ENCODE assay signal across 8 mouse cellular contexts in genomic region chr5:135188214-135188554, GRCm38 (mm10). TPM values are rescaled to one million over a fixed set of nuclear protein-coding genes. Genes with fewer than 3 reads are reported as not detected.
DNase-seq lines count a peak whose midpoint lies in the region; ATAC-seq and TF ChIP-seq lines count a peak whose summit lies in the region.

No protein-coding gene starts in this region.

- H3K4me2 ChIP-seq in hindbrain, postnatal 0 days (ENCODE audit: low read depth, low read length): peak overlapping the region; percentile 88
- peak overlapping the region; percentile 84 for H3K4me2 ChIP-seq in myocyte (ENCODE audit: low read depth)

- TF ChIP-seq CTCF in layer of hippocampus, adult 2 months (conservative IDR thresholded peaks at IDR 0.05): no peak
- no peak for TF ChIP-seq CTCF in hindbrain, postnatal 0 days (IDR thresholded peaks at IDR 0.05; ENCODE audit: low read depth)

- no peak for TF ChIP-seq POLR2A in myocyte (IDR thresholded peaks at IDR 0.05; ENCODE audit: insufficient read length, low read depth)

- H3K27me3 ChIP-seq in hindbrain, postnatal 0 days (ENCODE audit: insufficient read depth, low read length): no peaks in the 10 kb centered on the region
- H3K27me3 ChIP-seq in myocyte (ENCODE audit: control insufficient read depth, insufficient read depth, insufficient read length): no peaks in the 10 kb centered on the region

- ATAC-seq in hindbrain, postnatal 0 days: no peak

- no peaks in the 10 kb centered on the region for H3K36me3 ChIP-seq in hindbrain, postnatal 0 days (ENCODE audit: insufficient read depth, low read length)
- H3K36me3 ChIP-seq in myocyte (ENCODE audit: control insufficient read depth, insufficient read depth): no peaks in the 10 kb centered on the region

- H3K9ac ChIP-seq in hindbrain, postnatal 0 days (replicated peaks; ENCODE audit: low read length): peak overlapping the region; percentile 94

- WGBS in hindbrain, postnatal 0 days: under 1% methylated on average over 8 of the region's 8 CpGs

- peak overlapping the region; percentile 96 for H3K27ac ChIP-seq in layer of hippocampus, adult 2 months
- peak overlapping the region; percentile 95 for H3K27ac ChIP-seq in hindbrain, postnatal 0 days

- H3K4me1 ChIP-seq in hindbrain, postnatal 0 days (ENCODE audit: insufficient read depth, low read length): peaks cover 17% of the 10 kb centered on the region

- peak overlapping the region; percentile 86 for H3K4me3 ChIP-seq in layer of hippocampus, adult 2 months
- H3K4me3 ChIP-seq in hindbrain, postnatal 0 days (ENCODE audit: low read length): peak overlapping the region; percentile 98
- peak overlapping the region; percentile 67 for H3K4me3 ChIP-seq in myocyte

- DNase-seq in layer of hippocampus, adult 2 months (ENCODE audit: low spot score in 2 of 2): no peak
- DNase-seq in layer of hippocampus, adult 18-20 months (ENCODE audit: low spot score in 2 of 2): no peak
- DNase-seq in embryo, embryonic 10.5 days (ENCODE audit: low spot score): peak; percentile 42
- DNase-seq in hindbrain, postnatal 0 days (ENCODE audit: low spot score): no peak
- DNase-seq in urinary bladder, postnatal 25 days (ENCODE audit: low spot score): no peak
- no peak for DNase-seq in adrenal gland, postnatal 36 days
- no peak for DNase-seq in adrenal gland, postnatal 4 days (ENCODE audit: low spot score in 2 of 2)

- no peaks in the 10 kb centered on the region for H3K9me3 ChIP-seq in hindbrain, postnatal 0 days (ENCODE audit: low read length)

- H3ac ChIP-seq in myocyte (ENCODE audit: control insufficient read depth, insufficient read length): peak overlapping the region; percentile 93

- H3K79me2 ChIP-seq in myocyte (ENCODE audit: control insufficient read depth, insufficient read depth): peaks cover 55% of the 10 kb centered on the region

TF ChIP-seq in myocyte, 11 proteins besides CTCF, POLR2A, EP300 and RAD21:
- TF ChIP-seq REST (IDR thresholded peaks at IDR 0.05; ENCODE audit: insufficient read depth, insufficient read length) (no peak), MYOG (IDR thresholded peaks at IDR 0.05; ENCODE audit: control insufficient read depth in 1 of 3, insufficient read depth in 1 of 3, insufficient read length in 2 of 3, low read depth in 2 of 3) (no peak)

RNA-seq across cellular contexts. Expression of gene Baz1b, which starts 1.1 kb away (rescaled TPM):
- total RNA-seq in layer of hippocampus, adult 2 months (2021): 10 to 100 TPM; 79.9 to 87.5 TPM
- 10 to 100 TPM; 81.1 to 81.3 TPM for total RNA-seq in layer of hippocampus, adult 18-20 months (2021)
- 35.5 and 42.9 TPM in 2 replicates for total RNA-seq in hindbrain, postnatal 0 days (2014; rRNA removed)
- polyA plus RNA-seq in hindbrain, postnatal 0 days (2015; fragmentation: Nextera tagmentation; extraction: Ambion mirVana): 15.8 and 16.7 TPM in 2 replicates
- 22.1 TPM for polyA plus RNA-seq in myocyte (2012; fragmentation: generic; extraction: Trizol)
- total RNA-seq in adrenal gland, postnatal 36 days (2021): 10 to 100 TPM; 72.1 to 90.4 TPM
- 10 to 100 TPM; 67.4 to 76.4 TPM for total RNA-seq in adrenal gland, postnatal 4 days (2021)

RNA-seq across cellular contexts. Expression of gene Bcl7b, which starts 20.1 kb away (rescaled TPM):
- 10 to 100 TPM; 55.1 to 62.6 TPM for total RNA-seq in layer of hippocampus, adult 2 months (2021)
- 10 to 100 TPM; 57.2 to 58.2 TPM for total RNA-seq in layer of hippocampus, adult 18-20 months (2021)
- 13.7 and 18.5 TPM in 2 replicates for total RNA-seq in hindbrain, postnatal 0 days (2014; rRNA removed)
- 32.5 and 36.4 TPM in 2 replicates for polyA plus RNA-seq in hindbrain, postnatal 0 days (2015; fragmentation: Nextera tagmentation; extraction: Ambion mirVana)
- polyA plus RNA-seq in myocyte (2012; fragmentation: generic; extraction: Trizol): 37.3 TPM
- 10 to 100 TPM; 72.6 to 77.5 TPM for total RNA-seq in adrenal gland, postnatal 36 days (2021)
- 10 to 100 TPM; 44.6 to 52.1 TPM for total RNA-seq in adrenal gland, postnatal 4 days (2021)

RNA-seq across cellular contexts. Expression of gene Tbl2, which starts 38.7 kb away (rescaled TPM):
- total RNA-seq in layer of hippocampus, adult 2 months (2021): 10 to 100 TPM; 29.8 to 32.0 TPM
- 10 to 100 TPM; 30.4 to 31.5 TPM for total RNA-seq in layer of hippocampus, adult 18-20 months (2021)
- total RNA-seq in hindbrain, postnatal 0 days (2014; rRNA removed): 36.9 and 43.7 TPM in 2 replicates
- 10.7 and 12.3 TPM in 2 replicates for polyA plus RNA-seq in hindbrain, postnatal 0 days (2015; fragmentation: Nextera tagmentation; extraction: Ambion mirVana)
- polyA plus RNA-seq in myocyte (2012; fragmentation: generic; extraction: Trizol): 17.1 TPM
- total RNA-seq in adrenal gland, postnatal 36 days (2021): 10 to 100 TPM; 28.9 to 40.9 TPM
- total RNA-seq in adrenal gland, postnatal 4 days (2021): 10 to 100 TPM; 22.3 to 26.7 TPM
